Mouse (Mus musculus): Measurements from ENCODE around the gene Ap1s3.

The Ap1s3 gene

DNA sequence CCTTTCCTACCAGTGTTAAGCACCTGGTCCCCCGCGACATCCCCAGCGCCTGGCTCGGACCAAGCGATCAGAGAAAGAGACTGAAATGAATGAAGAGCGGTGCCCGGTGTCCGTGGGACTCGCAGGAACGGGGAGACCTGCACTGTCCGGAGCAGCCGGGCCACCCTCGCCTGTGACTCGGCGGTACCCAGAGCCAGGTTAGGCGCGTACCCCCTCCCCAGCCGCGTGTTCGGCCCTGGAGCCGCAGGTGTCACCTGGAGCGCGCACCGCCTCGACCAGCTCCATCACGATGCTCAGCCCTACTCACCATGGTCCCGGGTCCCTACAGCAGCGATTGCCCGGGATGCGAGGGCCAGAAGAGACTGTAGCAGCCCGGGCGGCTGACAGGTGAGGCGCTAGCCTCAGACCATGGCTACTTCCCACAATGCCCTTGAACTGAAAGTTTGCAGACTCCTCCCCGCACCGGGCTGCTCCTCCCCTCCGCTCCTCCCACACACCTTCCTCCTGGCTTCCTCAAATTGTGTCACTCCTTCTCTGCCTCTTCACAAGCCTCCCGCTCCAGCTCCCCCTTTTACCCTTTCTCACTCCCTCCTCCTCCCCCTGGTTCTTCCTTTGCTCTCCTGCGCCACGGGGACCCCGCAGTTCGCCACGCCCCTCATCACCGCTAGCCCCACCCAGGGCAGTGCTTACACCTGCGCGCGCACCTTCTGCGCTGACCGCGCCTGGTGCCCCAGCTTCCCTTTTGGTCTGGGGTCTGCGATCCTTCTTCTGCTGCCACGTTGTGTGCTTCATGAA, at the start of gene Ap1s3:
Gene Ap1s3 (minus strand): TSS at position 430 of the 795 bp plus-strand sequence.
- peak; percentile 65 for DNase-seq

DNA sequence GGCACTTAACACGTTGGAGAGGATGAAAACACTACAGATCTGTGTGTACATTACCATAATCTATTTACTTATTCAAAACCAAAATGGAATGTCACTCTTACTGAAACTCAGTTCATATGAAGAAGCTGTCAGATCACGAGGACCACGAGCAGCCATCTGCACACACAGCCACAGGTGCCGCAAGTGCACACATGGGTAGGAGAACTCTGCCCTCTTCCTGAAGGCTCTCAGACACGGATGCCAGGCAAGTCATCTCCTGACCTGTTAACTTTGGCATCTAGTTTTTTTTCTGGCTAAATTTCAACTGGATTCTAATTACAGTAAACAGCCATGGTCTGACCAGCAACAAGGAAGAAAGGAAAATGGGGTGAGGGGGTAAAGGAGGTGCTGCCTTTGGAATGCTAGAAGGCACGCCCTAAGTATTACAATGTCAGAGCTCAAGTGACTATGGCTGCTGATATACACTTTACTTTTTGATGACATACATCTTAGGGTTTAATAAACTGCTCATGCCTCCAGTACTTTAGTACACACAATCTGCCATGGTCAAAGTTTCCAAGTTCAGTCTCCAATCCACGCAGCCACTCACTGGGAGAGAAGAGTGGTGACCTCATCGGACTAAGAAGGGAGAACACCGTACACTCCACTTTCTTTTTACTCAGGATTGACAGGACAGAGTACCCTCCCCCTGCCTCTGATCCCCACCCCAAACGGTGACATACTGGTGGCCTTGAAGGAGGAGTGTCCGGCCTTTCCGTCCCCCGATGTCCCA, 42.6 kb upstream of the Ap1s3 start:
- DNase-seq: no peak

DNA sequence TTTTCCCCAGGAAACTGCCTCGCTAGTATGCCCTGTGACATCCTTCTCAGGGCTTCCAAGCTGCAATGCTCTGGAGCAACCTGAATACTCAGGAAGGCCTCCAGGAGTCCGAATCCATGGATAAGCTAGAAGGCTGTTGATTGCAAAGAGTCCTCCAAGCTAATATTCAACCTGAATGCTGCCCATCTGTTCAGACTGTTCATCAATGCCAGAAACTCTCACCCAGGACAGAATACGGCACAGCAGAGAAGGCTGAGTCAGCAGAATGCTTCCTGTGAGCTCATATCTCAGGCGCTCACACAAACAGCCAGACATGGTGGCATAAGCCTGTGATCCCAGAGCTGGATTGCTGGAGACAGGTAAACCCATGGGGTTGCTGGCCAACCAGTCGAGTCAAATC, 41.3 kb upstream of the Ap1s3 start:
- no peak for DNase-seq

DNA sequence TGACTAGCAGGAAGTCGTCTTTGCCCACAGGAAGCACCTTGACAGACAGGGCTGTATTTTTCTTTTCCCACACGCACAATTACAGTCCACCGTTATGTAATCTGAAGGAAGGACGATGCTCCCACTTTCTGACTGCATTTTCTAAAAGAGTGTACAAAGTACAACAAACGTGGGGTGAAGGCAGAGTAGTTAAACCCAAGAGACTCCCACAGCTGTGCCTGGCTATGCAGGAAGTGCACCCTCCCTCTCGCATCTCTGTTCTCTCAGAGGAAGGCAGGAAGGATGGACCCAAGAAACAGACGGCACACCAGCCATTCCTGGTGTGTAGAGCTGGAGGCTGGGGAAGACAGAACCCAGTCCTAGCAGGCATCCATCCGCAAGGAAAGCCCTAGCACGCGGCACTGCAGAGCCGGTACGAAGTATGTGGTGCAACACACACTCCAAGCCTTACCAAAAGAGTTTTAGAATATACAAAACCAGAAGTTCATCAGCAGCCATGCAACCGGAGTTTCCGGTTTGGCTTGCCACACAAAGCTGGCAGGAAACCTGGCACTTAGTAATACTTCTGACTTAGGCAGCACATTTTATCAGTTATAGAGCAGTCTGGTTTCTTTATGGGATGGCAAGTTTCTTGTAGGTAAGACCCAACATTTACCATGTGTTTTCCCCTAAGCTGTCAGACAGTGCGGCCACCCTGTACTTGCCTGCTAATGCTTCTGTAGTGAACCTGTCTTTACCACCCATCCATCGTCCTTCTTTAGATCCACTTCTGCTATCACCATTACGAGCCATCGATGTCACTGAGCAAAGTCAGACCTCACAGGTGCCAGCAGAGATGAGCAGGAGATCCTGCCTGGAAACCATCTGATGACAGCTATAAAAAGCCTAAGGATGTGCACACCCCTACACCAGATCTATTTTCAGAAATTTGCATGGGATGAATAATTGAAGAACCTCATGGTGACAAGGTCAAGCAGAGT, 39.7 kb upstream of the Ap1s3 start:
- peak; percentile 57 for DNase-seq

DNA sequence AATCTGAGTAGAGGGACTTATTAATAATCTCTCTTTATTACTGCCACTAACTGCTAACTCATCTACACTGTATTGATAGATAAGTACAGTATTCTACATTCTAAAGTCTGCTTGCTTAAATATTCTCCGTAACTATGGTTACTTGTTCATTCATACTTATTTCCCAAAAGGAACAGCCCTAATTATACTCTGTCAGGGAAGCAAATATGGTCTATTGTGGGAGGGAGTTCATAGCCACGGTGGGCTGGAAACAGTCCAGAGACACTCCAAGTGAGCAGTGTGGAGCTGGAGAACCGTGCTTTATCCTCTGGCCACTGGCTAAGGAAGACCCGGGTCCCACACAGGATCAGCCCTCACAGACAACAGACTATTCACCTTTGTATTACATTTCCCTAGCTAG, 38.9 kb upstream of the Ap1s3 start:
- peak; percentile 19 for DNase-seq

DNA sequence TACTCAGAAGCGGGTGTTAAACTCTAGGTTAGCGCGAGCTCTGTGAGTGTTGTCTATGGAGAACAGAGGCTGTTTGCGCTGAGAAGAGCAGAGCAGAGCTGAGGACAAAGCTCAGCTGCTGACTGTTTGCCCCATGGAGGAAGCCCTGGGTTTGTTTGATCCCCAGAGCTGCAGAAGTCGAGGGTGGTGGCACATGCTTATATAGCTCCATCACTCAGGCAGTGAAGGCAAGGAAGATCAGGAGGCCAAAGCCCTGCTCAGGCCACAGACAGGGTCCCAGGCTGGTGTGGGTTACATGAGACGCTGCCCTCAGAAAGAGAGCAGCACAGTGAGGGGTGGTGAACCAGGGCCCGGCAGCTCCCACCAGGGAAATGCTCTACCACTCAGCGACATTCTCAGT, 38.4 kb upstream of the Ap1s3 start:
- DNase-seq: no peak

- peak; percentile 54 for DNase-seq
These were observed 35.6 kb upstream of the Ap1s3 start for GRCm38 (mm10) chr1:79707383-79707782.

DNA sequence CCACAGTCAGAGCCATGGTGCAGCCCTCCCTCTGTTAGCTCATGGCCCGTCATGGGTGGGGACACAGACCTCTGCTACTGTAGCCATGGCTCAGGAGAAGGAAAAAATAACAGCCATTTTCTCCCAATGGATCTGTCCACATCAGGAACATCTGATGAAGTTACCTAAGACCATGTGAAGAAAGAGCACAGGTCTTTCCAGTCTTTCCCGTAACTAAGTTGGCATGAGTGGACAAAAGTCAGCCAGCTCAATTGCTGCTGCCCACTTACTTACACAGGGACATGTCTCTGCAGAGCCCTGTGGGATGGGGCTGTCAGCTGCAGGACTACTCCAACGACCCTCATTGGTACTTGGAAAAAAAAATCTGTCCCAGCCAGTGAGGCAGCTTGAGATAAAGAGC, 34.9 kb upstream of the Ap1s3 start:
- DNase-seq: no peak

GRCm38 (mm10) chr1:79704672-79705071, 32.9 kb upstream of the Ap1s3 start:
- no peak for DNase-seq

- DNase-seq: peak; percentile 32
These were observed 31.7 kb upstream of the Ap1s3 start for GRCm38 (mm10) chr1:79703520-79703919.

DNA sequence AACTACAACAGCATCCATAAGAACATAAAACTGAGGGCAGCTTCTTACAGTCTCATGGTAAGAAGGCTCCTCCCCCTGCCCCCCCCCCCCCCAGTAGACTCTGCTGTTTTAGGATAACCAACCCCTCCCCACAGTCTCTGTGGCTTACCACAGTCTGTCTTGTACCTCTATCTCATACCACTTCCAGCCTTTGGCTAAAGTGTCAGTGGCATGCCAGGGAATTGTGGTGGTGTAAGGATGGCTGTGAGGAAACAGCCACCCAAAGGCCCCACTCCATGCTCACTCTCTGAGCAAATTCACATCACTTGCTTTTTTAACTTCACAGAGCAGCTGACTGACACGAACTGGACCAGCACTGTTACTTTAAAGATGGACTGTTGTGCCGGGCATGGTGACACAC, 26.7 kb upstream of the Ap1s3 start:
- DNase-seq: no peak

DNA sequence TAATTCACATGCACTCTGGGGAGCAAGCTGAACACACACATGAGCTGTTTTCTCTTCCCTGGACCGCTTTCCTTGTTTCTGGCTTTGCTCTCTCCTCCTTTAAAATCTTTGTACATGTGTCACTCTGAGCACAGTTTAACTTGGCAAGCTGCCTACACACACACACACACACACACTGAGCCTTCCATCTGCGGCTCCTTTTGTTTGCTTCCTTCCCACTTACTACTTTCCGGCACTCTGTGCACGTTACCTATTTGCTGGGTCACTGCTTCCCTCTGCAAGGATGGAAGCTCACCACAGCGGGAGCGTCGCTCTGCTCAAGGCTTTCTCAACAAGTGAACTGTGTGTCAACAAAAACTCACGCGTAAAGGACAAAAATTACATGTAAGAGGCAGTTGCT, 25.6 kb upstream of the Ap1s3 start:
- no peak for DNase-seq

DNA sequence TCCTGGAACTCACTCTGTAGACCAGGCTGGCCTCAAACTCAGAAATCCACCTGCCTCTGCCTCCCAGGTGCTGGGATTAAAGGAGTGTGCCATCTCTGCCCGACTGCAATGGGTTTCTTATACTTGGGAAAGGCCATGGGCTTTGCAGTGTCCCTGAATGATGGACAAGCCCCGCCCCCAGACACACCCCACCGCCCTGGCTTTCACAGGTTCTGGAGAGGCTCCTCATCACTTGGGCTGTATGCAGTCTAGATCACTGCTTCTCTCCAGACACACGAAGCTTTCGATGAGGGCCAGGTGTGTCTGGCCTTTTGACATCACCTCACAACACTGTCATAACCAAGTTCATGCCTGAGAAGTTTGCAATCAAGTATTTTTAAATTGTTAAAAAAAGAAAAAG, 25.2 kb upstream of the Ap1s3 start:
- DNase-seq: no peak

DNA sequence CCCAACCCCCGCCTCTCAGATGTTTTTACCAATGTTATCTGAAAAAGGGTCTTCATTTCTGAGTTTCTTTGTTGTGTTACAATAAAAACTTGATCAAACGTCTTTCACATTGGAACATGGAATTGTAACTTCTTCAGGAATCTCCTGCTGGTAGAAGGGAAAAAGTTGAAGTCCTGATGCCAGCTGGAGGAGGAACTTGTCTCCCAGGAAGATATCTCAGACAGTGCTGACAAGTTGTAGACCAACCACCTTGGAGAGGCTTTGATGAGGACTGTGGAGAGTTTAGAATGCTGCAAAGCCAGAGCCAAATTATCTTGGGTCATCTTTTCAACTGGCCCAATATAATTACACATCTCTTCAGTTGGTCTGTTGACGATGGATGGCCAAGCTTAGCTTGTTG, 20.7 kb upstream of the Ap1s3 start:
- no peak for DNase-seq

- no peak for DNase-seq
These were observed 15.5 kb upstream of the Ap1s3 start for GRCm38 (mm10) chr1:79687254-79687653.

DNA sequence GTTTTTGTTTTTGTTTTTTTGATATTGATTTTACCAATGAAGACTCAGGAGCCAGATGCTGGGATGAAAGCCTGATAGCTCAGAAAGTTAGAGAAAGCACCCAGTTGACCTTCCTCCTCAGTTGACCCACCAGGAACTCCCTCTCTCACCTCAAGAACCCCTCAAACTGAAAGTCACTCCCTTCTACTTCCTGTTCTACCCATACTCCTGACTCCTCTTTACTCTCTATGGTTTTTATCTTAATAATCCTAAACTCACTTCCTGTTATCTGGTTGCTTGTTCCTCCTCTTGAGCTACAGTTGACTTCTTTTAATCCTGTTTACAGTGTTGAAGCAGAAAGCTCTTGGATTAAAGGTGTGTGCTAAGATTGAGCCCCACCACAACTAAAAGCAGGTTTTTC, 12.3 kb upstream of the Ap1s3 start:
- no peak for DNase-seq

- DNase-seq: no peak
These were observed 11.2 kb upstream of the Ap1s3 start for GRCm38 (mm10) chr1:79682936-79683335.

DNA sequence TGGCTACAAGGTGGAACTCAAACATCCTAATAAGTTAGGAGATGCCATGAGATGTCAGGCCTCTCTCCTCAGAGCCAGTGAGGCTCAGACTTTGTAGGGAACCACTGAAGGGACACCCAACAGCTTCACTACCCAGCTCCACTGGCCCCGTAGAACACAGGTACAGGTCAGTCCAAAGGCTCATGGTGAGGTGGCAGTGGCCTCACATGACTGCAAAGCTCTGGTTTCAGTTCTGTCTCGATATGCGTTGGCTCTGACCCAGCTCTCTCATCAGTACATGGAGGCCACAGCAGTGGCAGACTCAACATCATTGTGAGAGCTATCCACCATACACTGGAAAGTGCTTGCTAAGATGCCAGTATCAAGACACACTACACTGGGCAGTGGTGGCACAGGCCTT, 9.0 kb upstream of the Ap1s3 start:
- no peak for DNase-seq

DNA sequence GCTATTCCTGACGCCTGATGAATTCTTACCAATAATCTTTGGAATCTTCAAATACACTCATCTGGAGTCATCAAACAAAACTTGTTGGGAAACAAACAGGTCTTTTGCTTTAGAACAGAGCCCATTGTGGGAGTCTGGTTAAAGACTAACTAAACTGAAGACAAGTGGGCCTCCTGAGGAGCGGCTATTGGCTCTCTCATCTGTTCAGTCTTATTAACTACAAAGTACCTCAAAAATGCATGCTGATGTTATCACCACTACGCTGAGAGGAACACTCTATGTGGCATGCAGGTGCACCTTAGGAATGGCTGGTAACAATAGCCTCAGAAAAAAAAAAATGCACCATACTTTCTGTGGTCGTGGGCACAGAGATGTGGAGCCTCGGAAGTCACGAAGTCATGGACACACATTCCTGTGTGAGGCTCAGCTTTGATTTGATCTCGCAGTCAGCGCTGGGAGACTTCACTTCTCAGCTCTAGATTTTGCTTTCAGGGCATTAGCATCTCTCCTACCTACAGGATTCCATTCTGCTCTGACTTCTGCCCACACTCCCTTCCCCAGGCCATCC, 6.4 kb upstream of the Ap1s3 start:
- no peak for DNase-seq

DNA sequence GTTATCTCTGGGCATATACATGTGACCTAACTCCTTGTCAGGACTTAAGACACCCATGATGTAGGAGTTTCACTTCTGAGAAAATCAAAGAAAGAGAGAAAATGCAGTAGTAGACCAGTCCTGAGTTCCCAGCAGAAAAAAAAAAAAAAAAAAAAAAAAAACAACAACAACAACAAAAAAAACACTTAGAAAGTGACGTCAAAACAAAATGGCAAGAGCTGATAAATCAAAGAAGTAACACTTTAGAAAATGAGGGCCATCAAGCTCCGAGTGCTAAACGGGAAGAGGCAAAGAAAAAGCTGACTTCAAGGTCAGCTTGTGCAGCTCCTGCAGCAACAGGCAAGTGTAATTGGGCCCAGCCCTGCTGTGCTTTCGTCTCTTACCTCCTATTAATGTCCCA, 3.9 kb upstream of the Ap1s3 start:
- DNase-seq: no peak

DNA sequence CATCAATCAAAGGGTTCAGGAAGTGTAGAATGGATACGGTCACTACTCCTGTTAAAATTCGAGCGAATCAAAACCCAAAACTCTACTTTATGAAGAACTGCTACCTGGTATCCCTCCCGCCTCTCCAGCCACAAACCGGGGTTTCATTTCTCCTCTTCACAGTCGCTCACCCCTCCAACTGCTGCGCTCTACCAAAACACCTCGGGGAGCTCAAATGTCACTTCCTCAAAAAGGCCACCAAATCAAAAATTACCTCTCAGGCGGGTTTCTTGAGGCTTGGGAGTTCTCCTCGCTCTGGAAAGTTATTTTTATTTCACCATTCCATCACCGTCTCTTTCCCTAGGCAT, 603 bp downstream of the Ap1s3 start:
- DNase-seq: no peak

DNA sequence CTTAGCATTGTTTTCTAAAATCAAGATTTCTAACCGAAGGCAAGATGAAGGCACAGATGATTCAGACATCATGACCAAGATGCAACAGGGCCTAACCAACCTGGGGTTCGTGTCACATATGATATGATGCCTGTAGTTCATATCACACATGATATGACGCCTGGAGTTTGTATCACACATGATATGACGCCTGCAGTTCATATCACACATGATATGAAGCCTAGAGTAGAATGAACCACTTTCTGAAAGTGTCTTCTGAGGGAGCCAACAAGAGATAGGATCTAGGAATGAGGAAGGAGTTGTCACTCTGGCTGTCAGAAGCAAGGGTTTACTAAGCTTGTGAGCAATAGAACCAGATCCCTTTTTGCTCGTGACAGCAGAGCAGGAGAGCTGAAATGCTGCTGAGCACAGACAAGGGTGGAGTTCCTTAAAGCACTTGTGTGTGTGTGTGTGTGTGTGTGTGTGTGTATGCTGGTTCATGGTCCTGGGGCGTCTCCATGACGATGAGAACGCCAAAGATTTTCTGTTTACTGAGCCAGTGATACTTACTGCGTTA, 2.3 kb downstream of the Ap1s3 start:
- no peak for DNase-seq

DNA sequence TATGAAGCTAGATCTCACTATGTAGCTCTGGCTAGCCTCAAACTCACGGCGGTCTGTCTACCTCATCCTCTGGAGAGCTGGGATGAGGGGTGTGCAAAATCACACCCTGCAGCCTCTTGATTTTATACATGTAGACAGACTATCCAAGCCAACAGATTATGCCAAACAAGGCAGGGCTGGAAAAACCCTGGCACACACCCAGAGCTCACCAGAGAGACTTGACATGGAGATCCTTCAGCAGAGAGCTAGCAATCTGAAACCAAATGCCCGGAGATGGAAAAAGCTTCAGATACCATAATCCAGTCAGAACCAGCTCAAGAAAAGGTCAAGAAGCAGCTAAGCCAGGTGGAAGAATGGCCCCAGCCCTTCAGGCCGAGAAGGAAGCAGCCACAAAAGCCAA, 6.9 kb downstream of the Ap1s3 start:
- DNase-seq: no peak

Data from right cerebral cortex, adult 18-20 months (tissue).